Mouse (Mus musculus) liver, adult (tissue): ENCODE data around the gene Sh3bgrl2.
A peak's percentile ranks its signal among the peaks of the same experiment; 100 is the strongest.

Source experiments
- GATA4 ChIP-seq: IDR thresholded peaks from 2 replicates; pipeline ENCODE4 v1.6.1; 2014; ENCODE audit warnings: mild to moderate bottlenecking, low read length; ENCODE audit not compliant: insufficient replicate concordance

Sh3bgrl2 gene

GRCm38 (mm10) chr9:83599505-83599904 lies 51.4 kb downstream of the Sh3bgrl2 start:
- no peak for TF ChIP-seq GATA4

DNA sequence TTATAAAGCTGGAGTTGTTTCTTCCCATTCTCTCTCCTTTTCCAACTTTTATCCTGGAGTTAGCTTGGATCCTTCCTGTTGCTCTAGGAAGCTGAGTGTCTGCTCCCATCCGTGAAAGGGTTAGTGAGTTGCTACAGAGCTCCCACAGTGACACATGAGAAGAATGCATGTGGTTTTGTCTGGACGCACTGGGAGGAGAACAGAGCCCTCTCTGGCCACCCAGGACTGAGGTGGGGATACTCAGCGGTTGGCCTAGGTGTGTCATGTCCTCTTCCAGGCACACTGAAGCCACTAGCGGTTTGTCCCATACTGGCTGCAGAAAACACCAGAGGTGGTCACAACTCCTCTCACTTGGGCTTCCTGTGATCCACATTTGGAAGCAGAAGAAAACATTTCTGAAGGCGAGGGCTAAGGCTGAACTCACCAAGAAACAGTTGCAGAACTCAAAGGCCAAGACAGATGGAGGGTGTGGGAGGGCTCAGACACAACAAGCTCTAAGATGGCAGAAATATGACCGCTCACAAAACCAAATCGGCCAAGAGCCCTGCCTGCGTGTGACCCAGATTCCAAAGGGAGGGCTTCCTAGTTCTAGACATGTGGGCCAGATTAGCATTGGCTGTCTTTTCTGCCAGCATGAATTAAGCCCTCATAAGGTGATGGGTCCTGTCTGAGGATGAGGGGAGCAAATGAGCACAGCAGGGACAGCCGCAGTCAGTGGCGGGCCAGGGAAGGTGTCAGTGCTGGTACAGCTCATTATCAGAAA lies 52.3 kb downstream of the Sh3bgrl2 start:
- TF ChIP-seq GATA4 = no peak

GRCm38 (mm10) chr9:83602176-83602770 lies 54.1 kb downstream of the Sh3bgrl2 start:
- no peak for TF ChIP-seq GATA4

DNA sequence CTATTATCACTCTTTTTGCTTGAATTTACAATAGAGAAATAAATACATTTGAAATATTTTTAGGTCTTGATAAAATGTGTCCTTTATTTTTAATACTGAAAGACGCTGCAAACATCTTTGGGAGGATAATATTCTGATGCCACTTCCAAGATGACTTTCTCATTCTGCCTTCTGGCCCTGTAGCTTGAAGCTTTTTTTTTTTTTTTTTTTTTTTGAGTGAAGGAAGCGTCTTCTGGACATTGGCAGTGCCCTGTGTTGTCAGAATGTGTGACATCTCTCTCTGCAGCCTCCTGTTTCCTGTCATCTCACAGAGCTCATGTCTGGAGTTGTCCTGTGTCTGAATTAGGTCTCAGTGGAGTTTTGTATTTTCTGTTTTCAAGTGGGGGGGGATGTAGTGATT lies 55.0 kb downstream of the Sh3bgrl2 start:
- TF ChIP-seq GATA4 = no peak

GRCm38 (mm10) chr9:83605886-83606640 lies 57.9 kb downstream of the Sh3bgrl2 start:
- peak; percentile 43; the same call in 1 of the 2 replicates for TF ChIP-seq GATA4

- no peak for TF ChIP-seq GATA4
Measured at GRCm38 (mm10) chr9:83608135-83608534, 60.0 kb downstream of the Sh3bgrl2 start.

GRCm38 (mm10) chr9:83609422-83610297 lies 61.5 kb downstream of the Sh3bgrl2 start:
- TF ChIP-seq GATA4 = no peak

DNA sequence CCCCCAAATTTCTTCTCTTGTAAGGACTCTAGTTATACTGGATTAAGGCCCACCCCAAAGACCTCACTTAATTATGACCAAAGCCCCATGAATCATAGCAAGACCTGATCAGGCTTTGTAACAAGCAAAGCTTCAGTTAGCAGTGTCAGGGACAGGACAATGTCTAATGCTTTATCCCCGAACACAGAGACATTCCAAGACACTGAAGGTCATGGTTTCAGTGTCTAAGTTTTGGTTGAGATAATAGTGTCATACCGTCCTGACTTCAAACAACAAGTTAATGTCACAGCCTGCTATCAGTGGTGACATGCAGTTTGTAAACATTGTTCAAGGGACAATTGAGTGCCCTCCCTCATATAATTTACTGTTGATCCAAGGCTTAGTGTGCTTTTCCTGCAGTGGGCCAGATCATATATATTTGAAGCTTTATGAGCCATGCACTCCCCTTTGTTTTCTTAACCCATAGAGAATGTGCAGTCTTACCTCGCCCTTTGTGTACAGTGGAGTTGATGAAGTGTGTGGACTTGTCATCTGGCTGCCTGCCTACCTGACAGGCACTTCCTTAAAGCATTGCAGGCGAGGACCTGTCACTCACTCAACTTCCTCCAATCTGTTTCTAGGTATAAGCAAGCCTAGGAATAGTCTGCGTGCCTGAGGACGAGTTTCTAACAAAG lies 67.9 kb downstream of the Sh3bgrl2 start:
- TF ChIP-seq GATA4 = no peak

DNA sequence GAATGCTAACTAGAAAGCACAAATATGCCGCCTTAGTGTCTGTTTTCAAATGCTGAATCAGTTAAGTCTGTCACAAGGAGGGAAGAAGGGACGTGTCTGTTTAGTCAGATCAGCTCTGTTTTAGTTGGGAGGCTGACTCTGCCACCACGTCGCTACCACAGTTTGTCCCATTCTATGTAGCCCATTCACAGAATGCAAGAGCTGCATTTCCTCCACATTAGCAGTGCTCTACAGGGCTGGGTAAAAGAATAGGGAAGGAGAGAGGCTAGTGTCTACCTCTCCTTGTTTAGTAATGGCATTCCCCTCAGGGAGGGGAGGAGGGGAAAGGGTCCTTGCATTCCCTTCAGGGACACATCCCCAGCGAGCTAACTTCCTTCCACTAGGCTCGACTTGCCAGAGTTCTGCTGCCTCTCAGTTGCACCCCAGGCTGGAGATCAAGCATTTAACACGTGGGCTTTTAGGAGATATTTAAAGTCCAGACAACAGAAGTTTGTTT lies 68.5 kb downstream of the Sh3bgrl2 start:
- no peak for TF ChIP-seq GATA4

- no peak for TF ChIP-seq GATA4
Measured at GRCm38 (mm10) chr9:83623455-83623854, 75.3 kb downstream of the Sh3bgrl2 start.

DNA sequence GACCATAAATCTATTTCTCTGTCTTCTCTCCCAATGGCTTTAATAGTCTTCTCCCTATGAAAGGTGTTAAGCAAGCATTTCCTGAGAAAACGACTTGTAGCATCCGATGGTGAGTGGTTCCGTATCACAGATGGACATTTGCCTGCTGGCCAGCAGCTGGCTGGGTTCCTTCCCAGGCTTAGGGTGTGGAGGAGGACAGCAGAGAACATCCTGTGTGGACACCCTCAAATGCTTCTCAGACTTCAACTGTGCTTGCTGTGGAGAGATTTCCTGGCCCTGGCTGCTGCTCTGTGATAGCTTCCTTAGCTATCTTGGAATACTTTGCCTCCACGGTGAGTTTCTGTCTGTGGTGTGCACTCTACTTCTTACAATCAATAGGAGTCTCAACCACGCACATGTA lies 76.1 kb downstream of the Sh3bgrl2 start:
- TF ChIP-seq GATA4 = no peak

- TF ChIP-seq GATA4 = no peak
Measured at GRCm38 (mm10) chr9:83625085-83625484, 77.0 kb downstream of the Sh3bgrl2 start.

DNA sequence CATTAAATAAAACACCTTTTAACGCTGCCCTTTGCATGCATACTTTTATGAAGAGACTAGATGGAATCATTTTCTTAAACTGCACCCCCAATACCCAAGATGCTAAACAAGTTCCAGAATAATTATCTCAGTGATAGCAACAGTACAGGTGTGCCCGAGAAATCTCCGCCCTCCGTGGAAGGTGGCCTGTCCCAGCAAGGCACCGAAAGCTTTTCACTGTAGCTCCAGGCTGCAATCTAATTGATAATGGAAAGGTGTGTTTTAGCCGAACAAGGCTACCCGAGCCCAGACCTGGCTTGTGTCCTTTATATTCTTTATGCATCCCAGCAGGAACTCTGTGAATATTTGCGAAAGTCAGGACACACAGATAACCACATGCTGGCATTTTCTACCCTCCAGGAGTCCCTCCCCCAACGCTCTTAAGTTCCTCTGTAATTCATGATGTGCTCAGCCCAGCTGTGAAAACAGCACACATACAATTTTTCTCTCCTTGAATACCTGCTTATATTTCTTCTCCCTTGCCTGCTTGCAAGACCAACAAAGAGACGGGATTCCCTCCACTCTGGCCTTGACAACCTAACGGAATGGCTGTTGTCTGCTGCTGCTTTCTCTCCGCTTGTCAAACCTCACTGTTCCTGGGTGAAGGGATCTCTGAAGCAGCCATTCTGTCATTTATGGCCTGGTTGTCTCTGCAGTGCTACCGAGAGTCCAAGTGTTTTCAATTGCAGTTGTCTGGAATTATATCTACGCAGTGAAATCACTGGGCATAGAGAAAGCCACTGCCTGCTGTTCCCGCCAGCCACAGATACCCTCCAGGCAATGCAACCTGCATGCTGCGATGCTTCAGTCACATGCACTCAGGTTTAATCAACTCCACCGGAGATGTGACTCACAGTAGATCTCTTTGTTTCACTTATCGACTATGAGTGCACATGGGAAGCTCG lies 80.8 kb downstream of the Sh3bgrl2 start:
- no peak for TF ChIP-seq GATA4
